Mouse (Mus musculus): ENCODE data around the gene Adipor1. TPM values are rescaled to one million over a fixed set of nuclear protein-coding genes. Genes with fewer than 3 reads are reported as not detected.

The Adipor1 gene
- total and polyA plus RNA-seq, 3 experiments: 55.2 to 109 (median 94.1) TPM

- TF ChIP-seq ZNF384 (IDR thresholded peaks at IDR 0.05; ENCODE audit: low read depth, low read length) (0 out of 2 replicates have a peak, but pooled peaks have one; percentile 14), POLR2A (IDR thresholded peaks at IDR 0.05; ENCODE audit: control insufficient read depth in 1 of 2, insufficient read depth in 1 of 2, low read depth in 1 of 2, low read length in 2 of 2, poor library complexity in 1 of 2) (no peak), TBP (IDR thresholded peaks at IDR 0.05; ENCODE audit: low read depth, low read length) (peak; percentile 96), EP300 (IDR thresholded peaks at IDR 0.05; ENCODE audit: low read depth in 1 of 2, low read length in 2 of 2) (peak; percentile 95 to 98), KAT2A (conservative IDR thresholded peaks at IDR 0.05; ENCODE audit: low read depth, low read length) (no peak; the same call in 1 of the 2 replicates), MYB (IDR thresholded peaks at IDR 0.05; ENCODE audit: low read depth, low read length) (peak; percentile 56; the same call in 1 of the 2 replicates), ZMIZ1 (IDR thresholded peaks at IDR 0.05; ENCODE audit: low read depth, low read length) (no peak), TAL1 (IDR thresholded peaks at IDR 0.05; ENCODE audit: low read length) (peak; percentile 99), HCFC1 (IDR thresholded peaks at IDR 0.05; ENCODE audit: low read depth, low read length) (0 out of 2 replicates have a peak, but pooled peaks have one; percentile 22), GATA1 (IDR thresholded peaks at IDR 0.05; ENCODE audit: low read depth, low read length) (peak; percentile 97), MXI1 (IDR thresholded peaks at IDR 0.05; ENCODE audit: low read depth, low read length) (peak; percentile 64), E2F4 (IDR thresholded peaks at IDR 0.05; ENCODE audit: borderline replicate concordance, low read depth, low read length) (no peak), ZC3H11A (IDR thresholded peaks at IDR 0.05; ENCODE audit: low read depth, low read length) (no peak), SIN3A (IDR thresholded peaks at IDR 0.05; ENCODE audit: low read length) (peak; percentile 92), JUND (IDR thresholded peaks at IDR 0.05; ENCODE audit: low read depth, low read length) (no peak), USF2 (IDR thresholded peaks at IDR 0.05; ENCODE audit: borderline replicate concordance in 1 of 2, insufficient read depth in 1 of 2, low read depth in 1 of 2, low read length in 2 of 2) (no peak), CHD1 (IDR thresholded peaks at IDR 0.05; ENCODE audit: low read depth, low read length) (no peak)
These were observed 11.1 kb downstream of the Adipor1 start (continued) for GRCm38 (mm10) chr1:134426289-134426688.

- Histone ChIP-seq H3K27ac (ENCODE audit: control insufficient read depth, low read depth, low read length) (no peak overlapping the region), H3K79me2 (ENCODE audit: control insufficient read depth, insufficient read depth, low read length, poor library complexity) (no peaks in the 10 kb centered on the region), H3K27me3 (ENCODE audit: control insufficient read depth in 1 of 2, insufficient read depth in 2 of 2, low read length in 2 of 2) (no peaks in the 10 kb centered on the region), H3K9me3 (replicated peaks; ENCODE audit: insufficient read depth, low read length) (no peaks in the 10 kb centered on the region), H3K9ac (ENCODE audit: control insufficient read depth, low read depth, low read length, poor library complexity, severe bottlenecking) (no peak overlapping the region), H3K4me3 (ENCODE audit: control insufficient read depth in 1 of 2, insufficient read depth in 1 of 2, low read depth in 2 of 2, low read length in 2 of 2) (no peak overlapping the region), H3K36me3 (ENCODE audit: control insufficient read depth in 1 of 2, insufficient read depth in 2 of 2, low read length in 2 of 2) (peaks cover 2 to 20% of the 10 kb centered on the region in 2 experiments), H3K4me1 (ENCODE audit: control insufficient read depth in 1 of 2, insufficient read depth in 2 of 2, low read length in 2 of 2) (0 out of 4 replicates have a peak, but pooled peaks cover 0 to 2% of the 10 kb centered on the region in 2 experiments)
- no peak for TF ChIP-seq NRF1 (IDR thresholded peaks at IDR 0.05; ENCODE audit: insufficient read depth, low read depth, low read length, poor library complexity, severe bottlenecking)
- TF ChIP-seq USF1 (IDR thresholded peaks at IDR 0.05; ENCODE audit: low read depth, low read length): no peak
- TF ChIP-seq MYC (IDR thresholded peaks at IDR 0.05; ENCODE audit: low read depth, low read length): no peak
- DNase-seq (ENCODE audit: low read depth, low spot score): no peak
These were observed 17.8 kb downstream of the Adipor1 start for GRCm38 (mm10) chr1:134433002-134433401.

All from MEL (cell line).